Mouse (Mus musculus) liver, postnatal 0 days (tissue): ENCODE data around the gene Setd1b. TPM values are rescaled to one million over a fixed set of nuclear protein-coding genes. Genes with fewer than 3 reads are reported as not detected.
"Not testable (repeated sequence)": the region's sequence is repeated elsewhere in the genome, so short reads cannot be mapped to it uniquely, and the experiment has no call there.

ENCODE experiments used
- ATAC-seq: fragments of 200-750 bp; cut with Nextera tagmentation; 2 replicates; pipeline ENCODE4 v1.8.0; 2017; ENCODE audit warnings: mild to moderate bottlenecking, moderate library complexity
- DNase-seq: peaks from one replicate; pipeline ENCODE4 v3.0.0-alpha.2; 2016
- H3K27ac ChIP-seq: fragments of 300-500 bp; sonication (generic); 2 replicates; pipeline ENCODE4 v1.5.1; 2014; ENCODE audit warnings: antibody characterized with exemption, moderate library complexity, mild to moderate bottlenecking, low read depth
- H3K27me3 ChIP-seq: fragments of 300-500 bp; sonication (generic); 2 replicates; pipeline ENCODE4 v1.6.1; 2014; ENCODE audit warnings: low read length, control low read depth, mixed read lengths; ENCODE audit not compliant: insufficient read depth
- H3K36me3 ChIP-seq: fragments of 300-500 bp; sonication (generic); replicated peaks from 2 replicates; pipeline ENCODE4 v1.6.1; 2014; ENCODE audit warnings: mild to moderate bottlenecking, control low read depth, low read length, moderate library complexity, mixed read lengths; ENCODE audit not compliant: insufficient read depth
- H3K4me1 ChIP-seq: fragments of 300-500 bp; sonication (generic); 2 replicates; pipeline ENCODE4 v1.6.1; 2014; ENCODE audit warnings: antibody characterized with exemption, mild to moderate bottlenecking, control low read depth; ENCODE audit not compliant: insufficient read depth
- H3K4me2 ChIP-seq: fragments of 300-500 bp; sonication (generic); 2 replicates; pipeline ENCODE4 v1.6.1; 2014; ENCODE audit warnings: low read depth, mild to moderate bottlenecking, low read length, moderate library complexity, mixed read lengths
- H3K4me3 ChIP-seq: fragments of 300-500 bp; sonication (generic); 2 replicates; pipeline ENCODE4 v1.5.1; 2014; ENCODE audit warnings: low read depth, low read length
- H3K9ac ChIP-seq: fragments of 300-500 bp; sonication (generic); replicated peaks from 2 replicates; pipeline ENCODE4 v1.6.1; 2014; ENCODE audit warnings: mild to moderate bottlenecking, moderate library complexity
- H3K9me3 ChIP-seq: fragments of 300-500 bp; sonication (generic); 2 replicates; pipeline ENCODE4 v1.6.1; 2016; ENCODE audit warnings: mild to moderate bottlenecking, control low read depth, low read length, mixed read lengths
- CTCF ChIP-seq: sonication (generic); IDR thresholded peaks from 2 replicates; pipeline ENCODE4 v1.5.1; 2016; ENCODE audit warnings: antibody characterized with exemption, low read depth
- EP300 ChIP-seq: IDR thresholded peaks from 2 replicates; pipeline ENCODE4 v1.6.1; 2016; ENCODE audit warnings: antibody characterized with exemption, low read depth, mild to moderate bottlenecking
- WGBS: fragments of 180-500 bp; shearing (Covaris S2); extraction: QIAGEN DNeasy Blood & Tissue Kit; methylation state at CpG from one replicate; pipeline ENCODE4 v1.1.7; 2014; ENCODE audit not compliant: insufficient replicate concordance; 5-methylcytosine and 5-hydroxymethylcytosine counted together
- polyA plus RNA-seq: library from polyadenylated mRNA; unstranded; fragments of >200 nt; fragmentation: Nextera tagmentation; extraction: Ambion mirVana; gene quantifications from 2 replicates; pipeline ENCODE4 v1.2.1, GENCODE M21; 2015

Setd1b gene
- polyA plus RNA-seq, 1 experiment from 2014 or later: 3.6 TPM

- Histone ChIP-seq H3K36me3 (no peaks in the 10 kb centered on the region), H3K4me3 (no peak overlapping the region), H3K4me1 (peaks cover 62% of the 10 kb centered on the region), H3K9me3 (no peaks in the 10 kb centered on the region), H3K9ac (no peak overlapping the region), H3K27ac (peak overlapping the region; percentile 89), H3K27me3 (no peaks in the 10 kb centered on the region), H3K4me2 (no peak overlapping the region)
- 61% methylated on average over 4 of the region's 4 CpGs for whole genome bisulfite sequencing
- TF ChIP-seq EP300 (peak; percentile 87), CTCF (no peak)
- peak; percentile 67 for DNase-seq
- ATAC-seq: peak; percentile 70
Measured at GRCm38 (mm10) chr5:123196746-123197145, 54.8 kb downstream of the Setd1b start.

- no peaks in the 10 kb centered on the region for H3K9me3 ChIP-seq
- H3K4me2 ChIP-seq: no peak overlapping the region
- no peak for TF ChIP-seq EP300
- TF ChIP-seq CTCF: no peak
- 70% methylated on average over 4 of the region's 4 CpGs for WGBS
- no peak overlapping the region for H3K9ac ChIP-seq
- peak; percentile 10 for DNase-seq
- H3K36me3 ChIP-seq: no peaks in the 10 kb centered on the region
- ATAC-seq: no peak
- peaks cover 51% of the 10 kb centered on the region for H3K4me1 ChIP-seq
- no peak overlapping the region for H3K4me3 ChIP-seq
- H3K27me3 ChIP-seq: no peaks in the 10 kb centered on the region
- H3K27ac ChIP-seq: peak overlapping the region; percentile 62
Measured at GRCm38 (mm10) chr5:123198523-123198922, 56.5 kb downstream of the Setd1b start.

GRCm38 (mm10) chr5:123200816-123201522 is 59.0 kb downstream of the Setd1b start:
- not testable (repeated sequence) for H3K36me3 ChIP-seq, H3K27me3 ChIP-seq, H3K4me3 ChIP-seq, H3K4me2 ChIP-seq, H3K9me3 ChIP-seq
- WGBS: 48% methylated on average over 5 of the region's 7 CpGs
- Histone ChIP-seq H3K9ac (0 out of 2 replicates have a peak overlapping the region, but pooled peaks have one; percentile 8), H3K27ac (peak overlapping the region; percentile 90), H3K4me1 (peaks cover 27% of the 10 kb centered on the region)
- ATAC-seq (peak; percentile 22), DNase-seq (peak; percentile 14)
- TF ChIP-seq EP300: peak; percentile 55; the same call in 1 of the 2 replicates

GRCm38 (mm10) chr5:123201523-123201892 is 59.5 kb downstream of the Setd1b start:
- H3K9ac ChIP-seq: 0 out of 2 replicates have a peak overlapping the region, but pooled peaks have one; percentile 5
- DNase-seq: peak; percentile 51
- 61% methylated on average over 7 of the region's 7 CpGs for WGBS
- H3K4me2 ChIP-seq: peak overlapping the region; percentile 23; the same call in 1 of the 2 replicates
- H3K36me3 ChIP-seq: no peaks in the 10 kb centered on the region
- TF ChIP-seq CTCF (no peak), EP300 (no peak; the same call in 1 of the 2 replicates)
- H3K27me3 ChIP-seq: no peaks in the 10 kb centered on the region
- no peaks in the 10 kb centered on the region for H3K9me3 ChIP-seq
- H3K4me1 ChIP-seq: peaks cover 23% of the 10 kb centered on the region
- peak overlapping the region; percentile 90 for H3K27ac ChIP-seq
- no peak overlapping the region for H3K4me3 ChIP-seq
- peak; percentile 79 for ATAC-seq

GRCm38 (mm10) chr5:123201987-123202386 is 60.0 kb downstream of the Setd1b start:
- H3K27ac ChIP-seq: peak overlapping the region; percentile 90
- peaks cover 23% of the 10 kb centered on the region for H3K4me1 ChIP-seq
- no peaks in the 10 kb centered on the region for H3K36me3 ChIP-seq
- no peaks in the 10 kb centered on the region for H3K27me3 ChIP-seq
- WGBS: 42% methylated on average over 5 of the region's 5 CpGs
- H3K9me3 ChIP-seq: no peaks in the 10 kb centered on the region
- H3K4me2 ChIP-seq: peak overlapping the region; percentile 23
- TF ChIP-seq EP300 (peak; percentile 69; the same call in 1 of the 2 replicates), CTCF (no peak)
- peak overlapping the region; percentile 5; the same call in 1 of the 2 replicates for H3K9ac ChIP-seq
- peak; percentile 33 for DNase-seq
- no peak overlapping the region for H3K4me3 ChIP-seq
- ATAC-seq: peak; percentile 72

- peak; percentile 50; the same call in 1 of the 2 replicates for TF ChIP-seq CTCF
- Histone ChIP-seq H3K4me1 (peaks cover 21% of the 10 kb centered on the region), H3K27ac (peak overlapping the region; percentile 90)
- DNase-seq, H3K9me3 ChIP-seq, H3K27me3 ChIP-seq, ATAC-seq, H3K36me3 ChIP-seq, H3K4me2 ChIP-seq, H3K9ac ChIP-seq, H3K4me3 ChIP-seq: not testable (repeated sequence)
- 47% methylated on average over 4 of the region's 4 CpGs for WGBS
Measured at GRCm38 (mm10) chr5:123202771-123203170, 60.8 kb downstream of the Setd1b start.
